Mouse (Mus musculus): Measurements from ENCODE around the gene Supt4a. TPM values are rescaled to one million over a fixed set of nuclear protein-coding genes. Genes with fewer than 3 reads are reported as not detected.

The Supt4a gene
- 43.3 and 78.5 TPM in 2 replicates for polyA plus RNA-seq (2012; rRNA removed; ENCODE audit: low replicate concordance)

DNA sequence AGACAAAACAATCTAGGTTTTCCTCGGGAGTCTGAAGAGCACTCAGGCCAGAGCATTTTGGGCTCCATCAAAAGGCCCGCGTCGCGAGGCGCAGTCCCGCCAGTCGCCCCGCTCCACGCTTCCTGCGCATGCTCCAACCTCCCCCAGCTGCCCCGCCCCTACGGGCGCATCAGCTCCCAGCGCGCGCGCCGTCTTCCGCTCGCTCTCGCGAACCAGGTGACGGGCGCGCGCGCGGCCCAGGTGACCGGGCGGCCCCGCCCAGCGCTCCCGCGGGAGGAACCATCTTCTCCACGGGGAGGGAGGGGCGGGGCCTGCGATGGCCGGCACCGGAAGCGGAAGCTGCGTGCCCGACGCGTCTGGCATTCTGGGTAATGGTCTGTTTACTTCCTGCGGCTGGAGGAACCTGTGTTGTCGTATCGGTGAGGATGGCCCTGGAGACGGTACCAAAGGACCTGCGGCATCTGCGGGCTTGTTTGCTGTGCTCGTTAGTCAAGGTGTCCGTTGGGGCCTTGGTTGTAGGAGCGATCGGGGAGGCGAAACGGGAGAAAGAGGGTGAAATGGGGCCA is at the start of gene Supt4a:
TSS of gene Supt4a (plus strand) at position 378 of the 566 bp plus-strand sequence.

DNA sequence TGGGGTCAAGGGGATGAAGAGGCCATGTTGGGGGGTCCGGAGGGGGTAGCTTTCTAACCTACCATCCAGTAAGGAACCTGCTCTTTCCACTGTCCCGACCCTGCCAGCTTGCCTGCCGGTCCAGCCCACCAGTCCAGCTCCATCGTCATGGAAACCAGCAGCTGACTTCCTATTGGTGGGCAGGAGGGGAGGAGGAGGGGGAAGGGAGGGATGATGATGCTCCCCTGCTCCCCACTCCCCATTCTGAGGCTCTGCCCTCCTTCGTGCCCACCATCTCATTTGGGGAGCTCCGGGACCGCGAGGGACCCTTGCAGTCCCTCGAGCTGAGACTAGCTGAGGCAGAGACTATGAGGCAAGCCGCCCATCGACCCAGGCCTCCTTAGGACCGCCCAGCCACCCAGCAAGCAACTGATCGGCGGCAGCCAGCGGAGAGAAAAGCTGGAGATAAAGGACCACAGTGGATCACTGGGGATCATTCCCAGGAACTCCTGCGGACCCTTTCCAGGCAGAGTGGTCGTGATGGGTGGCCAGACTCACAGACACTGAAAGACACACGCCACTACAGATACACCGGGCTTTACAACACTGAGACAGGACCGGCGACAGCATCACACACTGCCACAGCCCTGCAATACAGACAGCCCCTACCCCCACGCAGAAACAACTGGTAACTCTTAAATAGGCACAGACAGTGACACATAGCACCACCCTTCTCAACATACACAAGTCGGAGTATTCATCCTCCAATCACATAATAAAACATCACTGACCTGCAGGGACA is 23.1 kb downstream of the Supt4a start, which contains the start of gene Tspoap1:
TSS of gene Tspoap1 (plus strand) at position 241 of the 781 bp plus-strand sequence.

Other genes with a start within 250 kb of the Supt4a start
- gene Gm11492, start 170.9 kb upstream of the Supt4a start, polyA plus RNA-seq (2012; rRNA removed; ENCODE audit: low replicate concordance) = not detected in 2 replicates
- 16.7 and 29.4 TPM in 2 replicates for gene Sept4, start 168.6 kb upstream of the Supt4a start, polyA plus RNA-seq (2012; rRNA removed; ENCODE audit: low replicate concordance)
- 20.6 and 28.2 TPM in 2 replicates for gene Mtmr4, start 145.4 kb upstream of the Supt4a start, polyA plus RNA-seq (2012; rRNA removed; ENCODE audit: low replicate concordance)
- gene Hsf5, start 120.4 kb upstream of the Supt4a start, polyA plus RNA-seq (2012; rRNA removed; ENCODE audit: low replicate concordance) = 0.06 and 0.17 TPM in 2 replicates
- gene Rnf43, start 74.8 kb upstream of the Supt4a start, polyA plus RNA-seq (2012; rRNA removed; ENCODE audit: low replicate concordance) = 5.3 and 9.0 TPM in 2 replicates
- gene Tspoap1, start 23.0 kb downstream of the Supt4a start, polyA plus RNA-seq (2012; rRNA removed; ENCODE audit: low replicate concordance) = 3.8 and 4.8 TPM in 2 replicates
- 1.5 and 1.9 TPM in 2 replicates for gene Mpo, start 56.0 kb downstream of the Supt4a start, polyA plus RNA-seq (2012; rRNA removed; ENCODE audit: low replicate concordance)
- 0.11 and 0.14 TPM in 2 replicates for gene Lpo, start 90.7 kb downstream of the Supt4a start, polyA plus RNA-seq (2012; rRNA removed; ENCODE audit: low replicate concordance)
- gene Mks1, start 115.7 kb downstream of the Supt4a start, polyA plus RNA-seq (2012; rRNA removed; ENCODE audit: low replicate concordance) = 13.6 and 14.6 TPM in 2 replicates
- gene Epx, start 138.0 kb downstream of the Supt4a start, polyA plus RNA-seq (2012; rRNA removed; ENCODE audit: low replicate concordance) = 0.07 and 0.42 TPM in 2 replicates
- gene Olfr462, start 154.7 kb downstream of the Supt4a start, polyA plus RNA-seq (2012; rRNA removed; ENCODE audit: low replicate concordance) = not detected in 2 replicates
- not detected in 2 replicates for gene Olfr463, start 159.8 kb downstream of the Supt4a start, polyA plus RNA-seq (2012; rRNA removed; ENCODE audit: low replicate concordance)
- gene Olfr464, start 183.4 kb downstream of the Supt4a start, polyA plus RNA-seq (2012; rRNA removed; ENCODE audit: low replicate concordance) = not detected in 2 replicates
- gene Dynll2, start 250.0 kb downstream of the Supt4a start, polyA plus RNA-seq (2012; rRNA removed; ENCODE audit: low replicate concordance) = 61.7 and 97.8 TPM in 2 replicates